Mouse (Mus musculus) liver, adult 2 months (tissue): ENCODE measurements around the gene Akain1. TPM values are rescaled to one million over a fixed set of nuclear protein-coding genes. Genes with fewer than 3 reads are reported as not detected.

Experiments used
- DNase-seq: peaks from one replicate; pipeline ENCODE4 v3.0.0-alpha.2; 2011; ENCODE audit warnings: low read depth, low spot score; ENCODE audit errors: extremely low read depth
- H3K27ac ChIP-seq: fragments of 200-500 bp; replicated peaks from 2 replicates; pipeline ENCODE4 v1.5.1; 2012; ENCODE audit warnings: low read depth, mild to moderate bottlenecking, control low read depth, inconsistent platforms, low read length; ENCODE audit not compliant: insufficient read depth
- H3K27me3 ChIP-seq: fragments of 200-500 bp; 2 replicates; pipeline ENCODE4 v1.6.1; 2012; ENCODE audit warnings: mild to moderate bottlenecking, moderate library complexity, low read length, inconsistent platforms; ENCODE audit not compliant: control insufficient read depth, insufficient read depth
- H3K36me3 ChIP-seq: fragments of 200-500 bp; 2 replicates; pipeline ENCODE4 v1.6.1; 2012; ENCODE audit warnings: low read length, inconsistent platforms; ENCODE audit not compliant: control insufficient read depth, insufficient read depth
- H3K4me1 ChIP-seq: fragments of 200-500 bp; 2 replicates; pipeline ENCODE4 v1.6.1; 2011; ENCODE audit warnings: low read length; ENCODE audit not compliant: control insufficient read depth, insufficient read depth
- H3K4me3 ChIP-seq: fragments of 200-500 bp; 2 replicates; pipeline ENCODE4 v1.5.1; 2011; ENCODE audit warnings: low read depth, mild to moderate bottlenecking, control low read depth, low read length, moderate library complexity; ENCODE audit not compliant: insufficient read depth
- H3K79me2 ChIP-seq: fragments of 200-500 bp; 2 replicates; pipeline ENCODE4 v1.6.1; 2012; ENCODE audit warnings: inconsistent platforms, mild to moderate bottlenecking, low read length, moderate library complexity; ENCODE audit not compliant: control insufficient read depth, insufficient read depth
- H3K9ac ChIP-seq: fragments of 200-500 bp; 2 replicates; pipeline ENCODE4 v1.6.1; 2012; ENCODE audit warnings: low read depth, mild to moderate bottlenecking, control low read depth, inconsistent platforms, low read length
- CTCF ChIP-seq: fragments of 200-500 bp; IDR thresholded peaks from 2 replicates; pipeline ENCODE4 v1.5.1; 2011; ENCODE audit warnings: low read depth, low read length, control low read depth
- POLR2A ChIP-seq: fragments of 200-500 bp; IDR thresholded peaks from 2 replicates; pipeline ENCODE4 v1.6.1; 2011; ENCODE audit warnings: low read length, control low read depth; ENCODE audit not compliant: insufficient read depth; ENCODE audit errors: extremely low read depth
- WGBS: fragments of 180-500 bp; shearing (Covaris S2); methylation state at CpG from one replicate; pipeline ENCODE4 v1.1.7; 2018; 5-methylcytosine and 5-hydroxymethylcytosine counted together
- polyA plus RNA-seq: library from polyadenylated mRNA; depleted of rRNA; stranded (reverse); fragments of >200 nt; gene quantifications from 2 replicates; pipeline ENCODE4 v1.2.3, GENCODE M21; 2012
- total RNA-seq: library from RNA; depleted of rRNA; stranded (reverse); fragments of >200 nt; gene quantifications from 2 replicates; pipeline ENCODE4 v1.2.3, GENCODE M21; 2014

Gene Akain1
- total and polyA plus RNA-seq, 2 experiments: under 0.01 TPM; not detected in 1

DNA sequence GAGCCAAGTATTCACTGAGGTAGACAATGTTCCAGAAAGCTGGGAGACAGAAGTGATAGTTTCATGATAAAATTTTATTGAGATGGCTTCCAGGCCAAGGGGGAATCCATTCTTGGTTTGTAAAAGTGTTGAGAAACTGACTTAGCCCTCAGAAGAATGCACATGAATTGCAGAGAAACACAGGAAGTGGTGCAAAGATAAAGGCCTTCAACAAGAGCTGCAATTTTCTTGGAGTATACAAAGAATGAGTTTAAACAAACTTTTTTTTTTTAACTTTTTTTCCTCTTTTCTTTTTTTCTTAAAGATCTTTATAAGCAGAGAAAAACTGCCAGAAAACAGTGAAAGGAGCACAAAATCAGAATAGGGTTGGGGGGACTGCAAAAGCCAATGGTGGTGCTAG lies 23.0 kb upstream of the Akain1 start:
- TF ChIP-seq CTCF (no peak), POLR2A (no peak)
- H3K27me3 ChIP-seq: no peaks in the 10 kb centered on the region
- no peak for DNase-seq
- no peaks in the 10 kb centered on the region for H3K79me2 ChIP-seq
- H3K9ac ChIP-seq: no peak overlapping the region
- H3K4me3 ChIP-seq: peak overlapping the region; percentile 93; the same call in 1 of the 2 replicates
- H3K36me3 ChIP-seq: no peaks in the 10 kb centered on the region
- H3K4me1 ChIP-seq: 0 out of 2 replicates have a peak, but pooled peaks cover 2% of the 10 kb centered on the region
- no peak overlapping the region for H3K27ac ChIP-seq

DNA sequence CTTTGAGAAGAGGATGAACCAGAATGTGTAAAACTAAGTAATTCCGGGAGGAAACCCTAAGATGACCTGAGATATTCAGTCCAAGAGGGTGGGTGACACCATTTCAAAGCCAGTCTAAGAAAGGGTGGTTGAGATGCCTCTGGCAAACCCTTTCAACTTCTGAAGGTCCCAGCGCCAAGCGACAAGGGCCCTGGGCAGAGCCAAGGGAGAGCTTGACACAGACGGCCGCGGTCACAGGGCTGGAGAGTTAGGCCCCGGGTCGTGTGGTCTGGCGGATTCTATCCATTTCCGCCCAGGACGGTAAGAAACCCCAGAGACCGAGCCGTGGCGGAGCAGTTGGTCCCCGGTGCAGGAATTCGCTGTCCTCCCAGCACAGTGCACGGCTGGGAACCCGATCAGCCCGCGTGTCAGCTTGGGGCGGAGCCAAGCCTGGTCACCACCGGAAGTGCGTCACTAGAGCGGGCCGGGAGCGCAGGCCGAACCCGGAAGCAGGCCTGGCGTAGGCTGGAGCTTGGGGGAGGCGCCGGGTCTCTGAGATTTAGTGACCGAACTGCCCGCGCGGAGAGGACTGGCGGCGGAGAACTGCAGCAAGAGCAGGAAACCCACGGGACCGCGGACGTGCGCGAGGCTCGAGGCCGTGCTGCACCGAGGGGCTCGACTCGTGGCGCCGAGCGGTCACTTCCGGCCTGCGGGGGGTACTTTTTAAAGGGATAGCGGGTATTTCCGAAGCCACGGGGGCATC lies 22.0 kb upstream of the Akain1 start:
- no peaks in the 10 kb centered on the region for H3K36me3 ChIP-seq
- peak overlapping the region; percentile 93 for H3K4me3 ChIP-seq
- peak overlapping the region; percentile 98 for H3K27ac ChIP-seq
- no peaks in the 10 kb centered on the region for H3K27me3 ChIP-seq
- under 1% methylated on average over 56 of the region's 56 CpGs for WGBS
- no peaks in the 10 kb centered on the region for H3K79me2 ChIP-seq
- H3K4me1 ChIP-seq: 0 out of 2 replicates have a peak, but pooled peaks cover 2% of the 10 kb centered on the region
- peak; percentile 70 for TF ChIP-seq POLR2A
- no peak for TF ChIP-seq CTCF
- DNase-seq: peak; percentile 77
- peak overlapping the region; percentile 96 for H3K9ac ChIP-seq

DNA sequence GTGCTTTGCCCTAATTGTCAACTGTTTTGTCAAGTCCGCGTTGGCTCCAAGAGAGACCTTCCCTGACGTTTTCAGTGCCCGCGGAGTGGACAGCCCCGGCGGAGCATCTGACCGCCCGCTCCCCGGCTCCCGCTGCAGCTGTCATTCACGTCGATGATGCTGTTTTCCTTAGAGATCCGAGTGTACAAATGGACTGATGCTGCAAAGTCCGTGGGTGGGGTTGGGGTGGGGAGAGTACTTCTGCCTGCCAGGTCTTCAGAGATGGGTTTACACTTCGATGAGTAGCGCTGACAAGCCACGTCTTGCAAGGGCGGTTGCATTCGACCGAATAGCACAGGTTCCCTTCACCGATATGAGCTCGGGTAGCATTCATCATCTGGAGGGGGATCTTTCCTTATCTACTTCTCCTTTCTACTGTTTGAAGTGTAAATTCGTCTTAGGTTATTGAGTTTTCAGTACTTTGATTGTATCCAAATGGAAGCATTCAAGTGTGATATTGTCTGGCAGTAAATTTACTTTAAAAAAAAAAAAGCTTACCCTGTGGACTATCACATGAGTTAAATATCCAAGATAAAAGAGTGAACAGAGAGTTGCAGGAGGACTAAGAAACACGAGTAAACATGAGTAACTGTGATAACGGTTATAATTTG lies 21.3 kb upstream of the Akain1 start:
- peak overlapping the region; percentile 93 for H3K4me3 ChIP-seq
- WGBS: 2% methylated on average over 26 of the region's 26 CpGs
- peak overlapping the region; percentile 96 for H3K9ac ChIP-seq
- H3K27ac ChIP-seq: peak overlapping the region; percentile 98
- no peak for DNase-seq
- H3K79me2 ChIP-seq: no peaks in the 10 kb centered on the region
- H3K36me3 ChIP-seq: no peaks in the 10 kb centered on the region
- H3K4me1 ChIP-seq: 0 out of 2 replicates have a peak, but pooled peaks cover 2% of the 10 kb centered on the region
- TF ChIP-seq CTCF (no peak), POLR2A (no peak)
- no peaks in the 10 kb centered on the region for H3K27me3 ChIP-seq

DNA sequence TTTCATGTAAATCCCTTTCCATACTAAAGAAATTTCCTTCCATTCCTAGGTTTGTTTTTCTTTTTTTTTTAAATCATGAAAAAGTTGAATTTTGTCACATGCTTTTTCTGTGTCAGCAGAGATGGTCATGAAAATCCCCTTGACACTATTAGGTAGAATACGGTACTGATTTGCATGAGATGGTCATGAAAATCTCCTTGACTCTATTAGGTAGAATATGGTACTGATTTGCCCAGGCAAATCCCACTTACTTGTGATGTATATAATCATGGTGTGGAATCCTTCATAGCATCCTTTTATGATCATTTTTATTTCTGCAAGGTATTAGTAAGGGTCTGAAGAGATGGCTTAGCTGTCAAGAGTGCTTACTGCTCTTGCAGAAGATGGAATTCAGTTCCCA lies 17.5 kb upstream of the Akain1 start:
- WGBS: 8% methylated on average over 1 of the region's 1 CpGs
- H3K79me2 ChIP-seq: no peaks in the 10 kb centered on the region

DNA sequence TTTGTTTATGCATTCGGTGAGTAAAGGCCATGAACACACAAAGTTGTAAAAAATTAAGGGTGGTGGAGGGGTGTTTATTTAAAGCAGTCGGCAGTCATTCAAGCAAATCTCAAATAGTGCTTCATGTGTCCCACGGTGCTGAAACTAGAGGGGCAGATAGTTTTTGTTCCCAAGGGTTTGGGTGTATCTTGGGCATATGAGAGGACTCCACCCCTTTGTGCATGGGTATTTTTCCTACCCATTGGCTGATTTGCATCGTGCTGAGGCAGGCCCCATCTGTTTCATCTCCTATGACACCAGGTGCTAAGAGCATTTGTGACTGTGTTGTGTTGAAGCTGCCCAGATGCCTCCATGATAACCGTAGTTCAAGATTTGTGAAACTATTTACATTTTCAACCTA lies 1.3 kb upstream of the Akain1 start:
- Histone ChIP-seq H3K79me2 (no peaks in the 10 kb centered on the region), H3K4me3 (no peak overlapping the region), H3K9ac (no peak overlapping the region), H3K27me3 (peaks cover 18% of the 10 kb centered on the region; the same call in 1 of the 2 replicates), H3K4me1 (no peaks in the 10 kb centered on the region), H3K27ac (no peak overlapping the region), H3K36me3 (no peaks in the 10 kb centered on the region)
- DNase-seq: no peak
- no peak for TF ChIP-seq POLR2A
- 62% methylated on average over 5 of the region's 5 CpGs for WGBS

More for the DNA sequence above, 17.5 kb upstream of the Akain1 start:
- no peaks in the 10 kb centered on the region for H3K36me3 ChIP-seq
- no peaks in the 10 kb centered on the region for H3K4me1 ChIP-seq
- H3K4me3 ChIP-seq: no peak overlapping the region
- H3K27ac ChIP-seq: no peak overlapping the region
- TF ChIP-seq CTCF (no peak), POLR2A (no peak)
- no peak overlapping the region for H3K9ac ChIP-seq
- H3K27me3 ChIP-seq: no peaks in the 10 kb centered on the region
- peak; percentile 60 for DNase-seq

DNA sequence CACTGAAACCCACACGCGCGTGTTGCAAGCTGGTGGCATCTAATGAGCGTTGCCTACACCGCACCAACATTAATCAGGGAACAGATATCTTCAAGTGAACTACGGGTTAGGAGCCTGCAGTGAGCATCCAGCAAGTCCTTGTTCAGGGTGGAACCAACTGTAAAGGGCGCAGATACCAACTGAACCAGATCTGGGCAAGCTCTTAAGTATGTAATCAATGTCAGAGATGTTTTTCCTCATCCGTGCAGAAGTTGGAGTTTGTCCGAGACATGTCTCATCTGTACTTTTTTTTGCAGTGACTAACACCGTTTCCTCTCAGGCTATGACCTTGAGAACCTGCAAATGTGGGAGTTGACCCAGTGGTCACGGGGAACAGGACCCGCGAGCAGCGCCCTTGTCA lies 640 bp upstream of the Akain1 start:
- TF ChIP-seq POLR2A: no peak
- TF ChIP-seq CTCF: no peak
- 26% methylated on average over 14 of the region's 14 CpGs for WGBS
- H3K36me3 ChIP-seq: no peaks in the 10 kb centered on the region
- no peak for DNase-seq
- H3K79me2 ChIP-seq: no peaks in the 10 kb centered on the region
- H3K4me3 ChIP-seq: no peak overlapping the region
- H3K9ac ChIP-seq: no peak overlapping the region
- H3K27me3 ChIP-seq: peaks cover 18% of the 10 kb centered on the region; the same call in 1 of the 2 replicates
- no peaks in the 10 kb centered on the region for H3K4me1 ChIP-seq
- H3K27ac ChIP-seq: no peak overlapping the region
